Mouse (Mus musculus): ENCODE results near the gene Kiz. TPM values are rescaled to one million over a fixed set of nuclear protein-coding genes. Genes with fewer than 3 reads are reported as not detected.

Kiz gene
- polyA plus RNA-seq, 1 experiment from 2014 or later: 32.5 TPM

- no peaks in the 10 kb centered on the region for H3K36me3 ChIP-seq (replicated peaks; ENCODE audit: control insufficient read depth, insufficient read depth, low read depth, low read length)
- no peaks in the 10 kb centered on the region for H3K27me3 ChIP-seq (ENCODE audit: control insufficient read depth, insufficient read depth, low read length)
- H3K4me2 ChIP-seq (ENCODE audit: low read depth, low read length): peak overlapping the region; percentile 50
- ATAC-seq (replicated peaks; ENCODE audit: insufficient number of reproducible peaks, low FRiP score, low TSS enrichment, low read depth) (peak; percentile 56; the same call in 1 of the 2 replicates), DNase-seq (ENCODE audit: low spot score) (peak; percentile 86)
- peak overlapping the region; percentile 32; the same call in 1 of the 2 replicates for H3K9ac ChIP-seq (replicated peaks; ENCODE audit: low read length)
- no peaks in the 10 kb centered on the region for H3K4me1 ChIP-seq (ENCODE audit: control insufficient read depth, insufficient read depth, low read length)
- H3K9me3 ChIP-seq (replicated peaks; ENCODE audit: control insufficient read depth, low read length): no peaks in the 10 kb centered on the region
- H3K4me3 ChIP-seq (ENCODE audit: low read depth, low read length): peak overlapping the region; percentile 26; the same call in 1 of the 2 replicates
- H3K27ac ChIP-seq (replicated peaks; ENCODE audit: low read depth, low read length): no peak overlapping the region
- 2% methylated on average over 21 of the region's 21 CpGs for WGBS
Observed at GRCm38 (mm10) chr2:146958951-146959821, 103.5 kb downstream of the Kiz start.

GRCm38 (mm10) chr2:146975024-146975423 is 119.4 kb downstream of the Kiz start:
- no peak for DNase-seq (ENCODE audit: low spot score)
- Histone ChIP-seq H3K27ac (replicated peaks; ENCODE audit: low read depth, low read length) (no peak overlapping the region), H3K9me3 (replicated peaks; ENCODE audit: control insufficient read depth, low read length) (no peaks in the 10 kb centered on the region), H3K4me2 (ENCODE audit: low read depth, low read length) (no peak overlapping the region), H3K4me1 (ENCODE audit: control insufficient read depth, insufficient read depth, low read length) (no peaks in the 10 kb centered on the region), H3K36me3 (replicated peaks; ENCODE audit: control insufficient read depth, insufficient read depth, low read depth, low read length) (no peaks in the 10 kb centered on the region), H3K9ac (replicated peaks; ENCODE audit: low read length) (no peak overlapping the region), H3K4me3 (ENCODE audit: low read depth, low read length) (no peak overlapping the region), H3K27me3 (ENCODE audit: control insufficient read depth, insufficient read depth, low read length) (no peaks in the 10 kb centered on the region)
- WGBS: 85% methylated on average over 3 of the region's 3 CpGs
- ATAC-seq (replicated peaks; ENCODE audit: insufficient number of reproducible peaks, low FRiP score, low TSS enrichment, low read depth): no peak

GRCm38 (mm10) chr2:146975453-146976028 is 119.9 kb downstream of the Kiz start:
- H3K27me3 ChIP-seq (ENCODE audit: control insufficient read depth, insufficient read depth, low read length): no peaks in the 10 kb centered on the region
- WGBS: 82% methylated on average over 3 of the region's 3 CpGs

GRCm38 (mm10) chr2:146982786-146983185 is 127.1 kb downstream of the Kiz start:
- no peak overlapping the region for H3K9ac ChIP-seq (replicated peaks; ENCODE audit: low read length)
- ATAC-seq (replicated peaks; ENCODE audit: insufficient number of reproducible peaks, low FRiP score, low TSS enrichment, low read depth): no peak
- H3K27me3 ChIP-seq (ENCODE audit: control insufficient read depth, insufficient read depth, low read length): no peaks in the 10 kb centered on the region
- no peak overlapping the region for H3K4me3 ChIP-seq (ENCODE audit: low read depth, low read length)
- no peaks in the 10 kb centered on the region for H3K9me3 ChIP-seq (replicated peaks; ENCODE audit: control insufficient read depth, low read length)
- H3K4me2 ChIP-seq (ENCODE audit: low read depth, low read length): no peak overlapping the region
- whole genome bisulfite sequencing: 90% methylated on average over 2 of the region's 2 CpGs
- no peaks in the 10 kb centered on the region for H3K36me3 ChIP-seq (replicated peaks; ENCODE audit: control insufficient read depth, insufficient read depth, low read depth, low read length)
- no peaks in the 10 kb centered on the region for H3K4me1 ChIP-seq (ENCODE audit: control insufficient read depth, insufficient read depth, low read length)
- no peak for DNase-seq (ENCODE audit: low spot score)
- H3K27ac ChIP-seq (replicated peaks; ENCODE audit: low read depth, low read length): no peak overlapping the region

More at GRCm38 (mm10) chr2:146975453-146976028, 119.9 kb downstream of the Kiz start:
- ATAC-seq (replicated peaks; ENCODE audit: insufficient number of reproducible peaks, low FRiP score, low TSS enrichment, low read depth) (no peak), DNase-seq (ENCODE audit: low spot score) (no peak)
- H3K4me3 ChIP-seq (ENCODE audit: low read depth, low read length): no peak overlapping the region
- no peak overlapping the region for H3K9ac ChIP-seq (replicated peaks; ENCODE audit: low read length)
- no peak overlapping the region for H3K4me2 ChIP-seq (ENCODE audit: low read depth, low read length)
- H3K4me1 ChIP-seq (ENCODE audit: control insufficient read depth, insufficient read depth, low read length): no peaks in the 10 kb centered on the region
- H3K36me3 ChIP-seq (replicated peaks; ENCODE audit: control insufficient read depth, insufficient read depth, low read depth, low read length): no peaks in the 10 kb centered on the region
- H3K27ac ChIP-seq (replicated peaks; ENCODE audit: low read depth, low read length): no peak overlapping the region
- H3K9me3 ChIP-seq (replicated peaks; ENCODE audit: control insufficient read depth, low read length): no peaks in the 10 kb centered on the region

- ATAC-seq (replicated peaks; ENCODE audit: insufficient number of reproducible peaks, low FRiP score, low TSS enrichment, low read depth) (no peak), DNase-seq (ENCODE audit: low spot score) (no peak)
- no peak overlapping the region for H3K27ac ChIP-seq (replicated peaks; ENCODE audit: low read depth, low read length)
- H3K27me3 ChIP-seq (ENCODE audit: control insufficient read depth, insufficient read depth, low read length): no peaks in the 10 kb centered on the region
- 83% methylated on average over 2 of the region's 2 CpGs for WGBS
- no peaks in the 10 kb centered on the region for H3K9me3 ChIP-seq (replicated peaks; ENCODE audit: control insufficient read depth, low read length)
- H3K4me1 ChIP-seq (ENCODE audit: control insufficient read depth, insufficient read depth, low read length): no peaks in the 10 kb centered on the region
- no peaks in the 10 kb centered on the region for H3K36me3 ChIP-seq (replicated peaks; ENCODE audit: control insufficient read depth, insufficient read depth, low read depth, low read length)
- H3K9ac ChIP-seq (replicated peaks; ENCODE audit: low read length): no peak overlapping the region
- no peak overlapping the region for H3K4me2 ChIP-seq (ENCODE audit: low read depth, low read length)
- no peak overlapping the region for H3K4me3 ChIP-seq (ENCODE audit: low read depth, low read length)
Observed at GRCm38 (mm10) chr2:146984831-146985230, 129.2 kb downstream of the Kiz start.

- Histone ChIP-seq H3K9ac (replicated peaks; ENCODE audit: low read length) (no peak overlapping the region), H3K4me3 (ENCODE audit: low read depth, low read length) (no peak overlapping the region), H3K4me1 (ENCODE audit: control insufficient read depth, insufficient read depth, low read length) (no peaks in the 10 kb centered on the region), H3K4me2 (ENCODE audit: low read depth, low read length) (no peak overlapping the region), H3K27me3 (ENCODE audit: control insufficient read depth, insufficient read depth, low read length) (no peaks in the 10 kb centered on the region), H3K27ac (replicated peaks; ENCODE audit: low read depth, low read length) (no peak overlapping the region), H3K9me3 (replicated peaks; ENCODE audit: control insufficient read depth, low read length) (no peaks in the 10 kb centered on the region), H3K36me3 (replicated peaks; ENCODE audit: control insufficient read depth, insufficient read depth, low read depth, low read length) (no peaks in the 10 kb centered on the region)
- no peak for DNase-seq (ENCODE audit: low spot score)
- WGBS: 81% methylated on average over 1 of the region's 1 CpGs
- no peak for ATAC-seq (replicated peaks; ENCODE audit: insufficient number of reproducible peaks, low FRiP score, low TSS enrichment, low read depth)
Observed at GRCm38 (mm10) chr2:146985807-146986206, 130.1 kb downstream of the Kiz start.

GRCm38 (mm10) chr2:146986429-146986828 is 130.8 kb downstream of the Kiz start:
- no peaks in the 10 kb centered on the region for H3K4me1 ChIP-seq (ENCODE audit: control insufficient read depth, insufficient read depth, low read length)
- no peak overlapping the region for H3K27ac ChIP-seq (replicated peaks; ENCODE audit: low read depth, low read length)
- no peak overlapping the region for H3K9ac ChIP-seq (replicated peaks; ENCODE audit: low read length)
- DNase-seq (ENCODE audit: low spot score) (no peak), ATAC-seq (replicated peaks; ENCODE audit: insufficient number of reproducible peaks, low FRiP score, low TSS enrichment, low read depth) (no peak)
- H3K36me3 ChIP-seq (replicated peaks; ENCODE audit: control insufficient read depth, insufficient read depth, low read depth, low read length): no peaks in the 10 kb centered on the region
- no peak overlapping the region for H3K4me2 ChIP-seq (ENCODE audit: low read depth, low read length)
- no peak overlapping the region for H3K4me3 ChIP-seq (ENCODE audit: low read depth, low read length)
- no peaks in the 10 kb centered on the region for H3K9me3 ChIP-seq (replicated peaks; ENCODE audit: control insufficient read depth, low read length)
- no peaks in the 10 kb centered on the region for H3K27me3 ChIP-seq (ENCODE audit: control insufficient read depth, insufficient read depth, low read length)

- Histone ChIP-seq H3K4me1 (ENCODE audit: control insufficient read depth, insufficient read depth, low read length) (no peaks in the 10 kb centered on the region), H3K27ac (replicated peaks; ENCODE audit: low read depth, low read length) (no peak overlapping the region), H3K9ac (replicated peaks; ENCODE audit: low read length) (no peak overlapping the region), H3K4me3 (ENCODE audit: low read depth, low read length) (no peak overlapping the region), H3K9me3 (replicated peaks; ENCODE audit: control insufficient read depth, low read length) (no peaks in the 10 kb centered on the region), H3K4me2 (ENCODE audit: low read depth, low read length) (no peak overlapping the region), H3K27me3 (ENCODE audit: control insufficient read depth, insufficient read depth, low read length) (no peaks in the 10 kb centered on the region), H3K36me3 (replicated peaks; ENCODE audit: control insufficient read depth, insufficient read depth, low read depth, low read length) (no peaks in the 10 kb centered on the region)
- WGBS: 85% methylated on average over 2 of the region's 2 CpGs
- DNase-seq (ENCODE audit: low spot score) (no peak), ATAC-seq (replicated peaks; ENCODE audit: insufficient number of reproducible peaks, low FRiP score, low TSS enrichment, low read depth) (no peak)
Observed at GRCm38 (mm10) chr2:147007265-147007664, 151.6 kb downstream of the Kiz start.

Data from embryonic facial prominence, embryonic 11.5 days (tissue).